Mouse (Mus musculus) megakaryocyte-erythroid progenitor cell, adult 5-6 weeks (primary cell): ENCODE measurements around the gene Nptn. TPM values are rescaled to one million over a fixed set of nuclear protein-coding genes. Genes with fewer than 3 reads are reported as not detected.
A peak's percentile ranks its signal among the peaks of the same experiment; 100 is the strongest.

Source experiments
- ATAC-seq: replicated peaks from 2 replicates; pipeline ENCODE4 v1.8.0; 2016; ENCODE audit warnings: mild to moderate bottlenecking, inconsistent platforms; ENCODE audit not compliant: severe bottlenecking, poor library complexity, low FRiP score, low TSS enrichment
- total RNA-seq, 2 experiments: library from RNA; stranded (forward) in 1 of 2; stranded (reverse) in 1 of 2; fragments of 200-1000, 215-1000 nt in 1 of 2; fragments of >200 nt in 1 of 2; fragmentation: Nextera tagmentation in 1 of 2; gene quantifications; 2 replicates each; pipeline ENCODE4 v1.2.3; 2014 to 2017

Nptn gene
- total RNA-seq (2014; fragmentation: Nextera tagmentation) (142 and 165 TPM in 2 replicates), total RNA-seq (2017) (73.2 and 106 TPM in 2 replicates)

DNA sequence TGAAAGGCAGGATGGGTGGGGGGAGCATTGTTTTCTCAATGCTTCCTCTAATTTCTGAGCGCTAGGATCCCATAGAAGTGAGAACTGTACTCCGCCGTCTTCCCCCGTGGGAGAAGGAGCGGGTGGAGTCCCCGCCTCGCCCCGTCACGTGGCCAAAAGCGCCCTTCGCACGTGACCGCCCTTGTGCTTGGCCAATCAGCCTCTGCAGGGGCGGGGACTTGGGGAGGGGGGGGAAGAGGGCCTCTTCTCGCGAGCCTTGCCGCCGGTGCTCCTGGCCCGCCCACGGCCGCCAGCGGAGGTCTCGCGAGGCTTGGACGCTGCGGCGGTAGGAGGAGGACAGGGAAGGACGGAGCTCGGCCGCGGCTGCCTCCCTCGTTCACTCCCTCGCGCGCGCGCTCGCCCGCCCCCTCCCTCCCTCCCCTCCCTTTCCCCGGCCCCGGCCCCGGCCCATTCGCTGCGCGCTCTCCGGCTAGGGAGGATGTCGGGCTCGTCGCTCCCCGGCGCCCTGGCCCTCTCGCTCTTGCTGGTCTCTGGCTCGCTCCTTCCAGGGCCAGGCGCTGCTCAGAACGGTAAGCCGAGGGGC is at the start of gene Nptn:
TSS of gene Nptn (plus strand) at position 283 of the 583 bp plus-strand sequence.
- ATAC-seq, result peak; percentile 91

DNA sequence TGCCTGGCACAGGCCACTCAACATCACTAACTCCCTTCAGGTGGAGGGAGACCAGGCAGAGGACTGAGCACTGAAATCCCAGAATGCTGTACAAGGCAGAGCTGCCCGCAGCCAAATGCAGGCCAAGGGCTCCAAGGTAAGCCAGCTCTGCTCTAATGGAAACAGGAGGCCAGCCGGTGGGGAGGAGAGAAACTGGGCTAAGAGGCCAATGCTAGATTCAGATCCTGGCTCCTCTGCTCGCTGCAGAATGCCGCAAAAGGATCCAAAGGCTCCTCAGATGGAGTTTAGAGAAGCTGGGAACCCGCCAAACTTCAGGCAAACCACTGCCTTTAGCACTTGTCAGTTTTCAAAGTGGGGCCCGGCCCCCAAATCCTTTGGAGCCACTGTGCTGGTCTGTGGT is 48.7 kb upstream of the Nptn start:
- ATAC-seq, result no peak

DNA sequence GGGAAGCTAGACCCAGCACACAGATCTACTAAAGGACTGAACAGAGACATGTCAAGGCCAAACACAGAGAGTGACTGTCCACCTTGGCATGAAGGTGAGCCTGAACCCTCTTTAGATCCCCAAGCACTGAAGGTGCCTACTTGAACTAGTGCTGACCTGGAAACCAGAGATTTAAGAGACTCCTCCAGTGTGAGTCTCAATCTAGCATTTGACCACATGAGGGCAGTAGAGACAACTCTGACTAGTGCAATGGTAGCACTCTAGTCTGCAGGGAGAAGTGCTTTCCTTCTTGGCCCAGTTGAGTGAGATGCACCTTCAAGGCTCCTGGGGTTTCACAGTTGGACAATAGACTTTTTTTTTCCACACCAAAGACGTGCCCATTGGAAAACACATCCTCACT is 47.3 kb upstream of the Nptn start:
- ATAC-seq, result peak; percentile 73

DNA sequence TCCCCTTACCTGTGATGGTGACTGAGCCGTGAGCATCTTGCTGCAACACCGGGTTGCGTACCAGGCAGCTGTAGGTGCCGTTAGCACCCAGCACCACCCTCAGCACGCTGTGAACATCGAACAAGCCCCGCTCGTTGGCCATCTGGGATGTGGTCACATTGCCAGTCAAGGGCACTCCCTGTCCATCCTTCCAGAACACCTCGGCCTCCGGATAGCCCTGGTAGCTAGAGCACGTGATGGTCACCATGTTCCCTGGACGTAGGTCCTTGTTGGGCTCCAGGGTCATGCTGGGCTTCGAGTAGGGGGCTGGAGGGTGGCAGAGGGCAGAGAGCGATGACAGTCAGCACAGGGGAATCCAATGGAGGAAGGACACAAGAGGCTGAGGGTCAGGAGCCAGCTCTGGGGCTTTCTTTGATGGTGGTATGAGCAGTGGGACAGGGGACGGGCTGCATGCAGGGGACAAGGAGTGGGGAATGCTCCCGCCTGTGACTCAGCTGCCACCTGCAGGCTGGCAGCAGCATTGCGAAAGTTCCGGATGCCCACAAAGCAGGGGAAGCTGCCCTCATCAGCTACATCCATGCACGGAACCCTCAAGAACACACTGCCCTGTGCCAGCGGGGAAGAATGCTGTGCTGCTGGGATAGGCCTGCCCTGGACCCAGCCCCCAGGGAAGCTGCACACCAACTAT is 46.4 kb upstream of the Nptn start:
- peak; percentile 58 for ATAC-seq

DNA sequence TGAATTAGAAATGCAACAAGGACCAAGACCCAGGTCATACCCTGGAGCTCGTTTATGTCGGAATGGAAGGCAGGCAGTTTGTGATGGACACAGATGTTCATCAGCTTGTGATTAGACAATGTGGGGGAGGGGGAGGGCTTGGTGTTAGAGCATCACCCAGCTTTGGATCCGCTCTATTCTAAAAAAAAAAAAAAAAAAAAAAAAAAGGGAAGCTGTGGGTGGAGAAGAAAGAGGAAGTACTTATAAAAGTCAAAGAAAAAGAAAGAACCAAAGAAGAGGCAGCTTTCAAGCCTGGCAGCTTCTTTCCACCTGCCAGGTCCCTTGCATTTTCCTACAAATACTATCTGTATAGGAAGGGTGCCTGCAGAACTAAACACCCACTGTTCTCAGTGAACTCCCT is 44.3 kb upstream of the Nptn start:
- no peak for ATAC-seq

DNA sequence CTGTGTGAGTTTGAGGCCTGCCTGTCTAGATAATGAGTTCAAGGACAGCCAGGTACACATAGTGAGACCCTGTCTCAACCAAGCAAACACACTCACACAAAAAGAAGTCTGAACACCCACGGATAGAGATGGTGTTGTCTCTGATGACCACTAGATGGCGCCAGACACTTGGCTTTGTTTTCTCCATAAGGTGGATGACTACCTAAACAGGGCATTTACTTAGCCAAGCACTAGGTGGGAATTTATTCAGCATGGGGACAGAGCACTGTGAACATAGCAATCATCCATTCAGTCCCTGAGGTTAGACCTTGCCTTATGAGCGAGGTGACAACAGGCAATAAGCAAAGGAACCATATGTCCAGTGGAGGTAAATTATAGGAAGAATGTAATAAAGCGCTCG is 42.2 kb upstream of the Nptn start:
- peak; percentile 73 for ATAC-seq

DNA sequence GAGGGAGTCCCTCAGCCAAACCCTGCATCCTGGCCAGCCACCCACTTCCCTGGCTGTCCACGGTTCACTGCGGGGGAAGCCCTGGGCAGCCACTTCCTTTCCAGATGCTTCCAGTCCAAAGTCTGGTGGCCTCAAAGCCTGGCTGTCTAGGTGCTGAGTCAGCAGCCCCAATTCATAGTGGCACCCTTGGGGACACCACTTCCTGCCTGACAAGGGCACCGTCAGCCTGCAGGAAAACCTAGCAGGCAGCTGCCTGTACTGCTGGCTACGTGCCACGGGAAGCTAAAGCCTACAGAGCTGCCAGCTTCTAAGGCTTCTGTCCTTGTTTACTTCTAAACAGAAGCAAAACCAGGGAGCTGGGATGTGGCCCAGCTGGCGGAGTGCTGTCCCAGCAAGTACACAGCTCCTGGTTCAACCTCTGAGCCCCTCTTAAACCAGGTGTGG is 40.1 kb upstream of the Nptn start:
- ATAC-seq, result peak; percentile 63

DNA sequence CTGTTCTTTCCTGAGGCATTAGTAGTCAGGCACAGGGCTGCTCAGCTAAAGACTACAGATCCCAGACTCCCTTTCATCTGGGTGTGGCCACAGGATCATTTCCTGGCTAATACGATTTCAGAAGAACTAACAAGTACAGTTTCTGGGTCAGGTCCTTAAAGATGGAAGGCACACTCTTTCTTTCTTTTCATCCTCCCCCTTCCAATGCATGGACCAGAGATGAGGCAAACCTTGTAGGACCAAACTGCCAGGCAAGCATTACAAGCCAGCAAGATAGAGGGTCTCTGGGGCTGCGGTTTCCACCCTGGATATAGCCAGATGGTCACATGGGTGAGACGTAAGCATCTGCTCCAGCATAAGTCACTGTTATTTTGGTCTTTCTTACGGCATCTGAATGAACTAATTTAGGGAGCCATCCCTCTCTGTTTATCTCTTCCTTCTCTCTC is 37.1 kb upstream of the Nptn start:
- ATAC-seq, result no peak

DNA sequence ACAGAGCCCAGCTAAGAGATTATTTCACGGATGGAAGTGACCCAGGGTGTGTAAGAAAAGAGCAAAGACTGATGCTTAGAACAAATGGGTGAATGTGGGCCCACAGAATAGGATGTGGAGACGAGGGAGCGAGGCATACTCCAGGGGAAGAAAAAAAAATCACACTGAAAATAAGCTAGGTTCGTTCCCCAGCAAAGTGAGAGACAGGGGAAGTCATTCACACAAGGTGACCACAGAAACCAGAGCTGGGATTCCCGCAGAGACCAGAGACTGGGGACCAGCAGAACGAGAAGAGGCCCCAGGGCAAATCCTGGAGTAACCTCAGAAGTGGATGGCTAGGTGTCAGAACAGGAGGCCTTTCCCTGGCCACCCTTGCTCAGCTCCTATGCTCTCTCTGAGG is 36.6 kb upstream of the Nptn start:
- ATAC-seq, result no peak

DNA sequence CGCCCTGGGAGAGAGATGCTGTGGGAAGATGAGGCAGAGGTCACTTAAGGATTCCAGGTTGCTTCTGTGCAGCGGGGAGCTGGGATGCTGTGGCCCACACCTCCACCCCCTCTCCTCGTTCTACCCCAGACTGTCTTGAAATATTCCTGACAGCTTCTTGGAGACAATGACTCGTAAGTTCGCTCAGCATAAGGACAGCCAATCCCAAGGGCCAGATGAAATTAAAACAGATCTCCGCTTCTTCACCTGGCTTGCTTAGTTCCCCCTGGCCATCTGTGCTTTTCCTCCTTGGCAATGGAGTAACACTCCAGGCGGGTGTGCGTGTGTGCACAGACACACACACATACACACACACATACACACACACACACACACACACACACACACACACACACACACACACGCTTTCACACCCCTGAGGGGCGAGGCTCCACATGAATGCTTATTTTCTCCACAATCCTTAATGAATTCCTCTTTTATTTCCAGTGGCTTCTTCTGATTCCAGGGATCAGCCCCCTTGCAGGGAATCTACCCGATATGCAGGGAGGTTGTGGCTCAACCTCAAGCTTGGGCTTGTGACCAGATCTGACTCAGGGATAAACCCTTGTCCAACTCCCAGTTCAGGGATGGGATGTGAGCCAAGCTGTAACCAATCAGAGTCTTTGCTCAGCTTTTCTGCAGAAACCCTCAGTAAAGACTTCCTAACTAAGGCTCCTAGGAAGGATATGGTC is 35.2 kb upstream of the Nptn start:
- no peak for ATAC-seq

DNA sequence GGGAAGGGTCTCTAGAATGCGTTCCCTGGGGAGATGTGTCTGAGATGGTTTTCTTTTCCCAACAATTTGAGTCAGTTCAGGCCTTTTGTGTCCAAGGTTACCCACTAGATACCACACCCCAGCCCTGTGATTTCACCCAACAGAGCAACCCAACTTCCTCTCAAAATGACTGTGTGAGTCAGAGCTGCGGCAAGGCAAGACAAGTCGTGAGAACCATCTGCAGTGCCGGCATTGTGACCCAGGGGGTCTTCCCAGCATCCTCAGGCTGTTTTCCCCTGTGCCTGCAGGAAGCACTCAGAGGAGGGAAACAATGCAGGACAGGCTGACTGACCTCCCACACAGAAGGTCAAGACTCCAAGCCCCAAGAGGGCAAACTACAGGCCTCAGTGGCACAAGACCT is 33.1 kb upstream of the Nptn start:
- no peak for ATAC-seq

DNA sequence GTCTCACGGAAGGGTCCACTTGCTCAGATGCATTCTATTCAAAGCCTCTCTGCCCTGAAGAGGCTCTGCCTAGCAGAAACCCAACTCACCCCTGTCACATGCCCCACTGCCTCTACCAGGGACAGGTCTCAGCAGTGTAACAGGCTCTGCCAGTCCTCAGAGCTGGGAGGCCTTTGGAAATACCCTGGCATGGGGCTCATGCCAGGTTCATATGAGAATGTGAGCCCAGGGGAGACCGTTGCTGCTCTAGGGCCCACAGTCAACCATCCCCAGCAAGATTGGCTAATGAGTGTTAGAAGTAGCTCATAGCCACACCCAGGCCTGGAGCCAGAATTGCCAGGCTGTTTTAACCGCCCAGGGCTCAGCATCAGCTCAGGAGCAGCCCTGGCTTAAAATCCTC is 32.3 kb upstream of the Nptn start:
- ATAC-seq, result no peak

DNA sequence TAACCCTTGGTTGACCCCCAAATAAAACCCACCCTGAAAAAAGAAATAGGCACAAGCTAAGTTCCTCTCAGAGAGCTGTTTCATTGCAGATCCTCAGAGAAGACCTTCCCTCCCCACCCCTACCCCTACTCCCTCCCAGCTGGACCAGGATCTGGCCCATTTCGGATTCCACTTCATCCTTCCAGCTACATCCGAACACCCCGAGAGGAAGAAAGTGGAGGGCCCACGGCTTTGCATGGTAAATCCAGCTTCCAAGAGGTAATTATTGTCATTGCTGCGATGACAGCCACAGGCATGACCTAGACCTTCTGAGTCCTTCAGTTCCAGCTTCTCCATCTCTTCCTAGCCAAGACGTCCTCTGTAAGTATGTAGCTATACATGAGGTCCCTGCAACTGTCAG is 31.1 kb upstream of the Nptn start:
- no peak for ATAC-seq

DNA sequence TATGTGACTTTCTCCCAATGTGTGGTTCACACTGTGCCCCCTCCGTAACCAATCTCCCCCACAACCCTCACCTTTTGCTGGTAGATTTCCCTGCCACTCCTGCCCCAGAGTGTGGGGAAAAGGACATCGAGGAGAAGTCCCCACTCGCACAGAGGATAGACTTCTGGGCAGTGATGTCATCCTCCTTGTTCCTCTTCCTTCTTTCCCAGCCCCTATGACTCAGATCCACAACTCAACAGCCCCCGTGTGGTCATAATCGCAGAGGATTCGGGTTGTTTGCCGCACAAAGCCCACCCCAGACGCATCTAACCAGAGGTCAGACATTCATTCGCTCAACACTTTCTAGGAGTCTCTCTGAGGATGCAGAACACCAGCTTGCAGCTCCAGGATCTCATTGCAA is 30.0 kb upstream of the Nptn start:
- no peak for ATAC-seq

DNA sequence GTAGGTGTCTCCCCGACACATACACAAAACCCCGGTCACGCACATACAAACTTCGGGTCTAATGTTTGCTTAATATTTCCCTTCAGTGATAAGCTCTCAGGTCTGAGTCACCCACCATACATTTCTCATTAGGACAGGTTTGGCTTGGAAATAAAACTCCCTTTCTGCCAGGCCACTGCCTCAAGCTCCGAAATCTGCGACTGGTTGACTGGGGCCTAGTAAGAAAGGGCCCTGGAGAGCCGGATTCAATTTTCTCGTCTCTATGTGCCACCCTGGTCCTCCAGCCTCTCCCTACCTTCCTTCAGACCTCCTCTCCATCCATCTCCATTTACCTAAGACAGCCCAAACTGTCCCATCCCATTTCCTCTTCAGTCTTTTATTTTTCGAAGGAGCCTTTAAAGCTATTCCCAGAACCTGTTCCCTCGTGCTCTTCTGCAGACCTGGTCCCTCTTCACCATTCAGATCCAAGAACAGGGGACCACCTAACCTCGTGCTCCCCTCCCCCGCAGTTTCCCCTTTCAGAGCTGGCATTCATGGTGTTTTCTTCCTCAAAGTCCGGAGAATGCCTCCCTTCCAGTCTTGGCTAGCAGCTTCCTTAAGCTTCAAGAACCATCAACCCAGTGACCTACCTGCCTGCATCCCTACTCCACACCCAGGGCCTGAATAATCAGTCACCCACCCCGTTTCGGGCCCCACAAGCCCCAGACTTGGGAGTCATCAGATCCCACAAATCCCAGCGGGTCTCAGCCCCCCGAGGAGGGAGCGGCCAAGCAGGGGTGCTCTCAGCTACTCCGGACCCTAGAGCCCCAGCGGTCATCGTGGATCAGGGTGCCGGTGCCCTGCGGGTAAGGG is 27.8 kb upstream of the Nptn start:
- ATAC-seq, result no peak

DNA sequence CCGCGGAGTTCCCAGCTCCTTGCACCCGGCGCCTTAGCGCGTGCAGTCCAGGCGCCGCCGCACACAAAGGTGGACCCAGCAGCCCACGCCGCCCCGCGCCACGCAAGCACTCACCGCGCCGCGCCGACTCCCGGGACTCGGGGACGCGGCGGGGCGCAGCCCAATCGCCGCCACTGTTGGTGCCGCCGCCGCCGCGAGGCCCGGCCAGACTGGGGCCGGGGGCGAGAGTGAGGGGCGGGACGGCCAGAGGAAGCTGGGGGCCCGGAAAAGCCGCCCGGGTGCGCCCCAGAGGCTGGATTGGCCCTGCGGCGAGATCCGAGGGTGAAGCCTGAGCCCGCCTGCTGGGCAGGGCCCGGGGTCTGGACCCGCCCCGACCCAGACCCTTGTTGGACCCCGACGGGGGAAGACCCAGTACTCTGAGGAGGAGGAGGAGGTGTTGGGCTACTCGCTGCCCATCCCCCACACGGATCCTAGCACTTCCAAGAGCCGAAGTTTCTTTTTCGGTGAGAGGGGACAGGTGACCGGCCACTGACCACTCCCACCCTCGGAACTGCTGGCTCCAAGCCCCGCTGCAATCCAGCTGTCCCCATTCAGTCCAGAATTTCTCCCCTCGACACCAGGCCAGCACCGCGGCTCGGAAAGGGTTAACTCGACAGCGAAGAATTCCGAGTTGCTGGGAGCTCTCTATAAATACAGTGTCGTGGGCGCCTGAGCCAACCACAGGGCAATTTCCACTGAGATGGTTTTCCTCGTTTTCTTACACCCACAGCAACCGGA is 26.9 kb upstream of the Nptn start, which contains the start of gene Cd276:
TSS of gene Cd276 (minus strand) at position 530 of the 777 bp plus-strand sequence.
- no peak for ATAC-seq

DNA sequence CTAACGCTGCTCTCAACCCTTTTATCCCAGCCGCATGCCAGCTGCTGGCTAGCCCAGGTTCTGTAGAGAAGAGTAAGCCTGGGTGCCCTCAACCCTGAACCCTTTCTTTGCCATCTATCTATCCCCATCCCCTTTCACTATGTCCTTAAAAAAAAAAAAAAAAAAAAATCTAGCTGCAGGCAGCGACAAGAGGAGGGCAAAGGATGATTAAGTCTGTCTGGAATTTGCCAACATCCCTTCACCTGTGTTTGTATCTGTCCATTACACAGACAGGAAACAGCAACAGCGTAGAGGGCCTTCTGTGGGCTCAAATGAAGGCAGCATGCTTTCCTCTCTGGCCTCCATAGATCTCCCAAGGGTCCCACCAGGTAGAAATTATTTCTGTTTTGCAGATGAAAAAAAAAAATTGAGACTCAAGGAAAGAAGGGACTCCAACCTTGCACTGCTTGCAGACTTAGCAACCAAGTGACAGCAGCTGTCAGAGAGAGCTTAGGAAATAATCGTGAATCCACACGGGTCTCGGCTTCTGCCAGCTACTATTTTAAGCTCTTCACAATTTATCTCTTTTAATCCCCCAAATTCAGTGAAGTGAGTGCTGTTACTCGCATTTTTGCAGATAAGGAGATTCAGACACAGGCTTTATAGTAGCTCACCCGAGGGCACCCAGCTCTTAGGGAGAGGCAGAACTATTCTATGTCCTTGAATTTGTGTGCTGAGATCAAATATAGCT is 26.2 kb upstream of the Nptn start:
- 0 out of 2 replicates have a peak, but pooled peaks have one; percentile 15 for ATAC-seq

DNA sequence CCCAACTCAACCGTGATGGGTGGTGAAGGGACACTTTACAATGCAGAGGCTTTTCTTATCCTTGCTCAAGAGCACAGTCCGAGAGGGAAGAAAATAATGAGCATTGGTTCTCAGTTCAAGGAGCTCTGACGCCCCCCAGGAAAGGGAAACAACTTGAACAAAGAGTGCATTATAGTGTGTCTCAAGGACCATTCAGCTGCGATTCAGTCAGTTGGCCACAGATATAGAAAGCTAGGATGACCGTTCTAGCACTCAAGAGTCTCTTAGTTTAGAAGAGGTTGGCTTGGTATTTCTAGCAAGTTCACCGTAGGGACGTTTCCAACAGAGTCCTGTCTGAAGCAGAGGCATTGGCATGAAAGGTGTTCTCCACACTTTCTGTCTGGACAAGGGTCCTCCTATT is 25.4 kb upstream of the Nptn start:
- ATAC-seq, result no peak
